Mouse (Mus musculus): ENCODE results near the gene Tnrc6b. TPM values are rescaled to one million over a fixed set of nuclear protein-coding genes. Genes with fewer than 3 reads are reported as not detected.

Gene Tnrc6b
- total RNA-seq, 1 experiment: 37.0 TPM

- TF ChIP-seq ZC3H11A (IDR thresholded peaks at IDR 0.05; ENCODE audit: borderline replicate concordance, low read depth, low read length): no peak
- no peak for TF ChIP-seq ZNF384 (IDR thresholded peaks at IDR 0.05; ENCODE audit: low read depth, low read length)
- no peak for TF ChIP-seq CHD2 (IDR thresholded peaks at IDR 0.05; ENCODE audit: low read depth, low read length)
- TF ChIP-seq HCFC1 (IDR thresholded peaks at IDR 0.05; ENCODE audit: borderline replicate concordance, insufficient read depth, low read length): no peak
- TF ChIP-seq MAFK (IDR thresholded peaks at IDR 0.05; ENCODE audit: insufficient read depth, low read depth, low read length): no peak
- in situ Hi-C loops (cut with MboI; ENCODE audit: low sequenced_read_pairs in 2 of 2, unreplicated experiment in 2 of 2): no loop called here
- H3K4me1 ChIP-seq (ENCODE audit: control insufficient read depth in 2 of 2, insufficient read depth in 2 of 2, low read length in 2 of 2, poor library complexity in 1 of 2): peaks cover 6 to 22% of the 10 kb centered on the region in 2 experiments; a peak in 3 of 4 replicates
Measured at GRCm38 (mm10) chr15:80941468-80942040, 230.4 kb downstream of the Tnrc6b start.

GRCm38 (mm10) chr15:80945851-80946250 is 234.7 kb downstream of the Tnrc6b start:
- TF ChIP-seq HCFC1 (IDR thresholded peaks at IDR 0.05; ENCODE audit: borderline replicate concordance, insufficient read depth, low read length): no peak
- TF ChIP-seq MAFK (IDR thresholded peaks at IDR 0.05; ENCODE audit: insufficient read depth, low read depth, low read length): peak; percentile 81
- DNase-seq (ENCODE audit: low read depth, low spot score): no peak
- Histone ChIP-seq H3K9me3 (ENCODE audit: control insufficient read depth, insufficient read depth, low read depth, low read length) (no peaks in the 10 kb centered on the region), H3K36me3 (ENCODE audit: control insufficient read depth, insufficient read depth, low read length, poor library complexity, severe bottlenecking) (peaks cover 1% of the 10 kb centered on the region; the same call in 1 of the 2 replicates), H3K4me1 (ENCODE audit: control insufficient read depth in 2 of 2, insufficient read depth in 2 of 2, low read length in 2 of 2, poor library complexity in 1 of 2) (peaks cover 0 to 6% of the 10 kb centered on the region in 2 experiments; a peak in 2 of 4 replicates), H3K27ac (ENCODE audit: insufficient read depth, low read depth, low read length, poor library complexity, severe bottlenecking) (no peak overlapping the region), H3K9ac (ENCODE audit: insufficient read depth, low read depth, low read length, poor library complexity, severe bottlenecking) (no peak overlapping the region), H3K4me3 (ENCODE audit: insufficient read depth in 1 of 2, low read depth in 1 of 2, low read length in 2 of 2, poor library complexity in 1 of 2, severe bottlenecking in 1 of 2) (no peak overlapping the region)
- in situ Hi-C loops (cut with MboI; ENCODE audit: low sequenced_read_pairs in 2 of 2, unreplicated experiment in 2 of 2): no loop called here

More at GRCm38 (mm10) chr15:80941468-80942040, 230.4 kb downstream of the Tnrc6b start:
- Histone ChIP-seq H3K27ac (ENCODE audit: insufficient read depth, low read depth, low read length, poor library complexity, severe bottlenecking) (no peak overlapping the region), H3K4me3 (ENCODE audit: insufficient read depth in 1 of 2, low read depth in 1 of 2, low read length in 2 of 2, poor library complexity in 1 of 2, severe bottlenecking in 1 of 2) (no peak overlapping the region), H3K9ac (ENCODE audit: insufficient read depth, low read depth, low read length, poor library complexity, severe bottlenecking) (no peak overlapping the region), H3K9me3 (ENCODE audit: control insufficient read depth, insufficient read depth, low read depth, low read length) (no peaks in the 10 kb centered on the region), H3K36me3 (ENCODE audit: control insufficient read depth, insufficient read depth, low read length, poor library complexity, severe bottlenecking) (no peaks in the 10 kb centered on the region; the same call in 1 of the 2 replicates)
- no peak for DNase-seq (ENCODE audit: low read depth, low spot score)

- Histone ChIP-seq H3K9me3 (ENCODE audit: control insufficient read depth, insufficient read depth, low read depth, low read length) (no peaks in the 10 kb centered on the region), H3K27ac (ENCODE audit: insufficient read depth, low read depth, low read length, poor library complexity, severe bottlenecking) (peak within 1 kb of the TSS; percentile 80), H3K36me3 (ENCODE audit: control insufficient read depth, insufficient read depth, low read length, poor library complexity, severe bottlenecking) (peaks cover 16% of the 10 kb centered on the region), H3K4me3 (ENCODE audit: insufficient read depth in 1 of 2, low read depth in 1 of 2, low read length in 2 of 2, poor library complexity in 1 of 2, severe bottlenecking in 1 of 2) (peak within 1 kb of the TSS; percentile 81 to 90), H3K9ac (ENCODE audit: insufficient read depth, low read depth, low read length, poor library complexity, severe bottlenecking) (peak within 1 kb of the TSS; percentile 89), H3K4me1 (ENCODE audit: control insufficient read depth in 2 of 2, insufficient read depth in 2 of 2, low read length in 2 of 2, poor library complexity in 1 of 2) (peaks cover 0 to 6% of the 10 kb centered on the region in 2 experiments; a peak in 2 of 4 replicates)
- in situ Hi-C loops (cut with MboI; ENCODE audit: low sequenced_read_pairs in 2 of 2, unreplicated experiment in 2 of 2): no loop called here
- DNase-seq (ENCODE audit: low read depth, low spot score): peak; percentile 82
- TF ChIP-seq HCFC1 (IDR thresholded peaks at IDR 0.05; ENCODE audit: borderline replicate concordance, insufficient read depth, low read length): peak; percentile 62; the same call in 1 of the 2 replicates
- TF ChIP-seq ZC3H11A (IDR thresholded peaks at IDR 0.05; ENCODE audit: borderline replicate concordance, low read depth, low read length): no peak
Measured at GRCm38 (mm10) chr15:80948145-80949135, 237.3 kb downstream of the Tnrc6b start, which contains the start of gene Adsl. Adsl (plus strand) TSS chr15:80948490.

DNA sequence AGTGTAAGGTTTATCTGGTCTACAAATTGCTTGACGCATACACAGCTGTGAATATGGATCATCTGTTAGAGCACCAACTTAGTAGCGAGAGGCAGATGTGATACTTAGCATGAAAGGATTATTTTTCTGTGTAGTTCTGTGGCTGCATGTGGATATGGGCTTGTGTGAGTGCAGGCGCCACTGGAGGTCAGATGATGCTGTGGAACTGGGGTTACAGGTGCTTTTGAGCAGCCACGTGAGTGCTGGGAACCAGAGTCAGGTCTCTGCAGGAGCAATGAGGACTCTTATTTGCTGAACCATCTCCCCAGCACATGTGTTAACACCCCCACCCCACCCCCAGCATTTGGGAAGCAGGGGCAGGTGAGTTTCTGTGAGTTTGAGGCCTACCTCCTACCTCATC is 238.3 kb downstream of the Tnrc6b start:
- no peak for TF ChIP-seq CHD2 (IDR thresholded peaks at IDR 0.05; ENCODE audit: low read depth, low read length)
- TF ChIP-seq ZNF384 (IDR thresholded peaks at IDR 0.05; ENCODE audit: low read depth, low read length): no peak
- TF ChIP-seq MAFK (IDR thresholded peaks at IDR 0.05; ENCODE audit: insufficient read depth, low read depth, low read length): no peak
- Histone ChIP-seq H3K9ac (ENCODE audit: insufficient read depth, low read depth, low read length, poor library complexity, severe bottlenecking) (peak overlapping the region; percentile 64), H3K36me3 (ENCODE audit: control insufficient read depth, insufficient read depth, low read length, poor library complexity, severe bottlenecking) (peaks cover 24% of the 10 kb centered on the region), H3K27ac (ENCODE audit: insufficient read depth, low read depth, low read length, poor library complexity, severe bottlenecking) (no peak overlapping the region), H3K4me3 (ENCODE audit: insufficient read depth in 1 of 2, low read depth in 1 of 2, low read length in 2 of 2, poor library complexity in 1 of 2, severe bottlenecking in 1 of 2) (peak overlapping the region; percentile 81 to 90), H3K9me3 (ENCODE audit: control insufficient read depth, insufficient read depth, low read depth, low read length) (no peaks in the 10 kb centered on the region), H3K4me1 (ENCODE audit: control insufficient read depth in 2 of 2, insufficient read depth in 2 of 2, low read length in 2 of 2, poor library complexity in 1 of 2) (peaks cover 0 to 6% of the 10 kb centered on the region in 2 experiments; a peak in 2 of 4 replicates)
- DNase-seq (ENCODE audit: low read depth, low spot score): no peak
- in situ Hi-C loops (cut with MboI; ENCODE audit: low sequenced_read_pairs in 2 of 2, unreplicated experiment in 2 of 2): no loop called here

Measured in ES-E14 (cell line).